Comparison of ENCODE assay signal across 12 mouse cellular contexts in the genomic region with DNA sequence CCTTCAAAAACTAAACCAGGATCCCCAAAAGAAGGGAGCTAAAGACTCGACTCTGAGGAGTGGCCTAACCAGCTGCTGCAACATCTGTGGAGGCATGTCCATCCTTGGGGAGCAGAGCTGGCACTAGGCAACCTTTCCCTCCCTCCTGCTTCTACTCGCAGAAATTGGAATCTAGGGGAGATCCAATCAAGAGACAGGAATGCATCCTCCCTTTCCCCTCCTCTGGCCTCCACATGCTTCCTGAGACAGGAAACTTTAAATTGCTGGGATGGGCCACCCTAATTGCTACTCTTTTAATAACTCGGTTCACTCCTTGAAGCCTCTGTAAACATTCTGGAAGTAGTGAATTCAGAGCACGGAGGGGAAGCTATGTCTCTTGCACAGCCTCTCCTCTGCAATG.
A peak's percentile ranks its signal among the peaks of the same experiment; 100 is the strongest.
DNase-seq lines count a peak whose midpoint lies in the region; ATAC-seq and TF ChIP-seq lines count a peak whose summit lies in the region.
"Had no signal": no experiment of that assay in that cellular context is flagged by ENCODE, and none has a peak within 500 bp of the region (broad histone marks: within the 10 kb centered on the region; RNA-seq: fewer than 3 reads in every experiment).

No protein-coding gene starts in this region.

- TF ChIP-seq EP300 in heart, adult 2 months (IDR thresholded peaks at IDR 0.05; ENCODE audit: insufficient read depth, low read depth, low read length) = no peak

- H3K9me3 ChIP-seq in limb, embryonic 14.5 days (ENCODE audit: control insufficient read depth, low read length) = no peaks in the 10 kb centered on the region

- WGBS in heart, adult 2 months = 21% methylated on average over 4 of the region's 4 CpGs
- WGBS in limb, embryonic 14.5 days = 8% methylated on average over 4 of the region's 4 CpGs

- H3K9ac ChIP-seq in heart, adult 2 months (ENCODE audit: low read depth, low read length) = no peak overlapping the region
- H3K9ac ChIP-seq in limb, embryonic 14.5 days (ENCODE audit: low read depth, low read length, severe bottlenecking) = no peak overlapping the region

- H3K79me2 ChIP-seq in heart, adult 2 months (replicated peaks; ENCODE audit: control insufficient read depth, insufficient read depth, low read length) = no peaks in the 10 kb centered on the region

- no peak for TF ChIP-seq CTCF in heart, adult 2 months (IDR thresholded peaks at IDR 0.05)

- no peak for ATAC-seq in limb, embryonic 14.5 days (ENCODE audit: low FRiP score, low read depth)
- ATAC-seq in megakaryocyte-erythroid progenitor cell, adult 5-6 weeks (replicated peaks; ENCODE audit: low FRiP score, low TSS enrichment, poor library complexity, severe bottlenecking) = no peak

- peak; percentile 43 to 49 for DNase-seq in heart, adult 2 months
- no peak for DNase-seq in heart, postnatal 36 days
- DNase-seq in adipocyte (ENCODE audit: low spot score) = peak; percentile 45
- peak; percentile 43 for DNase-seq in gastrocnemius, postnatal 25 days
- DNase-seq in limb, embryonic 14.5 days (ENCODE audit: low spot score) = peak; percentile 59
- DNase-seq in urinary bladder, adult 18-20 months (ENCODE audit: low spot score in 2 of 2) = no peak
- no peak for DNase-seq in frontal cortex, postnatal 14 days (ENCODE audit: low spot score in 2 of 2)
- DNase-seq: layer of hippocampus, adult 9-11 months; lung, postnatal 10 days; right cerebral cortex, postnatal 25 days had no signal

- H3K27me3 ChIP-seq in heart, adult 2 months (ENCODE audit: control insufficient read depth, insufficient read depth, low read length) = no peaks in the 10 kb centered on the region
- no peaks in the 10 kb centered on the region for H3K27me3 ChIP-seq in limb, embryonic 14.5 days (ENCODE audit: control insufficient read depth, insufficient read depth, low read length)

- H3K4me2 ChIP-seq in limb, embryonic 14.5 days (replicated peaks; ENCODE audit: low read depth, low read length, severe bottlenecking) = no peak overlapping the region

- peak overlapping the region; percentile 79 for H3K27ac ChIP-seq in heart, adult 2 months
- H3K27ac ChIP-seq in limb, embryonic 14.5 days (replicated peaks; ENCODE audit: low read depth, low read length) = no peak overlapping the region; the same call in 1 of the 2 replicates

- no peak overlapping the region for H3K4me3 ChIP-seq in heart, adult 2 months
- H3K4me3 ChIP-seq in limb, embryonic 14.5 days (replicated peaks; ENCODE audit: low read length) = no peak overlapping the region
- H3K4me3 ChIP-seq: erythroblast, embryonic 14.5 days had no signal

- H3K36me3 ChIP-seq in heart, adult 2 months (ENCODE audit: control insufficient read depth, insufficient read depth, low read length) = peaks cover 13% of the 10 kb centered on the region
- no peaks in the 10 kb centered on the region for H3K36me3 ChIP-seq in limb, embryonic 14.5 days (ENCODE audit: control insufficient read depth, insufficient read depth, low read length)

- H3K4me1 ChIP-seq in heart, adult 2 months (ENCODE audit: control insufficient read depth, insufficient read depth, low read length) = peaks cover 11% of the 10 kb centered on the region
- peaks cover 12% of the 10 kb centered on the region for H3K4me1 ChIP-seq in limb, embryonic 14.5 days (ENCODE audit: control insufficient read depth, insufficient read depth, low read length)

- TF ChIP-seq POLR2A in heart, adult 2 months (IDR thresholded peaks at IDR 0.05; ENCODE audit: insufficient read depth, low read depth, low read length) = no peak
- TF ChIP-seq POLR2A in limb, embryonic 14.5 days (IDR thresholded peaks at IDR 0.05; ENCODE audit: borderline replicate concordance, extremely low read depth, insufficient read depth, insufficient read length) = no peak

- intact Hi-C loops in heart, adult 2 months (cut with DNase I) = loop anchor here (1.0 to 5.0 kb wide), 6 partner anchors 19 to 116 kb away; no protein-coding TSS in a partner anchor
- intact Hi-C loops in heart, postnatal 36 days (cut with DNase I) = no loop called here

Comparison
In these comparisons a context has a peak if more than half of its experiments do, and no peak if none do; other contexts are left out.
1. DNase-seq: peak in heart, adult 2 months (2 of 2), adipocyte (single experiment), gastrocnemius, postnatal 25 days (single experiment) and limb, embryonic 14.5 days (single experiment); none in heart, postnatal 36 days (0 of 2), urinary bladder, adult 18-20 months (0 of 2) and frontal cortex, postnatal 14 days (0 of 2).